Mouse (Mus musculus) frontal cortex, adult (tissue): ENCODE data around the gene Ccdc85b.

Experiments
- ATAC-seq: cut with Nextera tagmentation; 2 replicates; pipeline ENCODE4 v1.9.2; 2017; ENCODE audit warnings: mild to moderate bottlenecking, moderate library complexity, mixed read lengths; ENCODE audit not compliant: low TSS enrichment

Ccdc85b gene

GRCm38 (mm10) chr19:5456241-5456921 lies 1.3 kb downstream of the Ccdc85b start:
- 0 out of 2 replicates have a peak, but pooled peaks have one; percentile 13 for ATAC-seq

- no peak for ATAC-seq
Observed at GRCm38 (mm10) chr19:5455568-5455967, 2.1 kb downstream of the Ccdc85b start.

GRCm38 (mm10) chr19:5455037-5455436 lies 2.7 kb downstream of the Ccdc85b start:
- ATAC-seq = no peak

- no peak for ATAC-seq
Observed at GRCm38 (mm10) chr19:5451766-5452165, 5.9 kb downstream of the Ccdc85b start.

GRCm38 (mm10) chr19:5449673-5450072 lies 8.0 kb downstream of the Ccdc85b start:
- no peak for ATAC-seq

- no peak for ATAC-seq
Observed at GRCm38 (mm10) chr19:5448354-5449150, 9.1 kb downstream of the Ccdc85b start.

GRCm38 (mm10) chr19:5447515-5448353 lies 10.0 kb downstream of the Ccdc85b start, which contains the start of gene Fosl1:
Fosl1 (plus strand) TSS chr19:5447547.
- ATAC-seq = peak; percentile 72; the same call in 1 of the 2 replicates

GRCm38 (mm10) chr19:5445747-5446146 lies 11.9 kb downstream of the Ccdc85b start:
- no peak for ATAC-seq

- no peak for ATAC-seq
Observed at GRCm38 (mm10) chr19:5444954-5445353, 12.7 kb downstream of the Ccdc85b start.

GRCm38 (mm10) chr19:5444371-5444908 lies 13.3 kb downstream of the Ccdc85b start:
- no peak for ATAC-seq

GRCm38 (mm10) chr19:5433951-5434350 lies 23.7 kb downstream of the Ccdc85b start:
- ATAC-seq = no peak

- ATAC-seq = no peak
Observed at GRCm38 (mm10) chr19:5432992-5433852, 24.5 kb downstream of the Ccdc85b start.

- ATAC-seq = no peak
Observed at GRCm38 (mm10) chr19:5431911-5432464, 25.7 kb downstream of the Ccdc85b start.

GRCm38 (mm10) chr19:5430408-5430807 lies 27.3 kb downstream of the Ccdc85b start:
- ATAC-seq = no peak

- no peak for ATAC-seq
Observed at GRCm38 (mm10) chr19:5429806-5430205, 27.9 kb downstream of the Ccdc85b start.

- ATAC-seq = no peak
Observed at GRCm38 (mm10) chr19:5429219-5429618, 28.5 kb downstream of the Ccdc85b start.

GRCm38 (mm10) chr19:5428083-5428482 lies 29.6 kb downstream of the Ccdc85b start:
- no peak for ATAC-seq

- ATAC-seq = no peak
Observed at GRCm38 (mm10) chr19:5426640-5427290, 30.9 kb downstream of the Ccdc85b start.

- ATAC-seq = no peak
Observed at GRCm38 (mm10) chr19:5425906-5426565, 31.7 kb downstream of the Ccdc85b start.
